Mouse (Mus musculus): ENCODE measurements at regions not wholly inside any gene's neighbourhood (a gene's known extent, or its start where the extent isn't known, plus 50 kb on each side); places are given as distances from the start of the nearest gene placed in this dataset.
A peak's percentile ranks its signal among the peaks of the same experiment; 100 is the strongest.

DNA sequence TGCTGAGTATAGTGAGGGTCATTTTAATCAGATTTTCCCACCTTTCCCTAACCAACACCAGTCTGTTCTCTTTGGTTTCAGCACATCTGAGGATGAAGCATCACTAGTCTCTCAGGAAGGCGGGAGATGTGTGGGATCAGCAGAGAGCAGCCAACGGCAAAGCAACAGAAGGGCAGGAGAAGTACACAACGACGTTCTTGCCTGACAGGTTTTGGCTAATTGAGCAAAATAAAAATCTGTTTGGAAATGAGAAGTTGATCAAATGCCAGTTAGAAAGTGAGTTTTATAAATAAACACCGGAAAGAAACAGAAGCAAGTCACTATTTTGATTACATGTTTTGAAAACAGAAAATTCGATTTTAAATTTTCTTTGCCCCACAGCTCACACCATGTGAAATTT is 161.4 kb upstream of the Hs3st3a1 start:
- Histone ChIP-seq H3K27me3 (ENCODE audit: control insufficient read depth, insufficient read depth, low read length) (no peaks in the 10 kb centered on the region), H3K9me3 (ENCODE audit: control insufficient read depth, low read length) (no peaks in the 10 kb centered on the region), H3K4me1 (ENCODE audit: control insufficient read depth, insufficient read depth, low read length) (no peaks in the 10 kb centered on the region), H3K4me2 (replicated peaks; ENCODE audit: low read depth, low read length, severe bottlenecking) (no peak overlapping the region), H3K36me3 (ENCODE audit: control insufficient read depth, insufficient read depth, low read length) (no peaks in the 10 kb centered on the region), H3K27ac (replicated peaks; ENCODE audit: low read depth, low read length) (no peak overlapping the region), H3K4me3 (replicated peaks; ENCODE audit: low read length) (no peak overlapping the region), H3K9ac (ENCODE audit: low read depth, low read length, severe bottlenecking) (no peak overlapping the region)
- TF ChIP-seq POLR2A (IDR thresholded peaks at IDR 0.05; ENCODE audit: borderline replicate concordance, extremely low read depth, insufficient read depth, insufficient read length): no peak
- WGBS: 84% methylated on average over 6 of the region's 6 CpGs
- ATAC-seq (ENCODE audit: low FRiP score, low read depth) (no peak), DNase-seq (ENCODE audit: low spot score) (no peak)

- WGBS: 92% methylated on average over 3 of the region's 3 CpGs
- H3K36me3 ChIP-seq (ENCODE audit: control insufficient read depth, insufficient read depth, low read length): no peaks in the 10 kb centered on the region
Observed at GRCm38 (mm10) chr11:64273214-64273613, 161.9 kb upstream of the Hs3st3a1 start.

DNA sequence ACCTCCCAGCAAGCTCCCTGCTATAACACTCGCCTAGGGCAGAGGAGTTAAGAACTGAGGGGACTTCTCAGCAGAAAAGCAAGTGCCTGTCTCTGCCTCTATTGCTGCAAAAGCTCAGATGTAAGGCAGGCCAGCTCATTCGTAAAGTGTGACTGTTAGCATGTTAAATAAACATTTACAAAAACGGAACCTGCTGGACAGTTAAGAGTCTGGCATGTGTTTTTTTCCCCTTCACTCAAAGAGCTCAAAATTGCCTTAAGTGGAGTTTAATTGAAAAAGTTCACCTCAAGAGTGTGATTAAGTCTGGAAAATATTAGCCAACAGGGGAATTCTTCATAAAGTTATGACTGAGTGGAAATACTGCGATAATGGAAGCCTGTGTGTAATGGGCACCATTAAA is 167.0 kb upstream of the Hs3st3a1 start:
- H3K36me3 ChIP-seq (ENCODE audit: control insufficient read depth, insufficient read depth, low read length): no peaks in the 10 kb centered on the region
- H3K4me1 ChIP-seq (ENCODE audit: control insufficient read depth, insufficient read depth, low read length): 0 out of 2 replicates have a peak, but pooled peaks cover 3% of the 10 kb centered on the region
- ATAC-seq (ENCODE audit: low FRiP score, low read depth) (no peak), DNase-seq (ENCODE audit: low spot score) (peak; percentile 43)
- H3K27me3 ChIP-seq (ENCODE audit: control insufficient read depth, insufficient read depth, low read length): no peaks in the 10 kb centered on the region
- H3K4me2 ChIP-seq (replicated peaks; ENCODE audit: low read depth, low read length, severe bottlenecking): no peak overlapping the region
- H3K9ac ChIP-seq (ENCODE audit: low read depth, low read length, severe bottlenecking): no peak overlapping the region
- WGBS: 27% methylated on average over 4 of the region's 4 CpGs
- TF ChIP-seq POLR2A (IDR thresholded peaks at IDR 0.05; ENCODE audit: borderline replicate concordance, extremely low read depth, insufficient read depth, insufficient read length): no peak
- H3K9me3 ChIP-seq (ENCODE audit: control insufficient read depth, low read length): no peaks in the 10 kb centered on the region
- 0 out of 2 replicates have a peak overlapping the region, but pooled peaks have one; percentile 22 for H3K27ac ChIP-seq (replicated peaks; ENCODE audit: low read depth, low read length)
- no peak overlapping the region for H3K4me3 ChIP-seq (replicated peaks; ENCODE audit: low read length)

More at GRCm38 (mm10) chr11:64273214-64273613, 161.9 kb upstream of the Hs3st3a1 start:
- Histone ChIP-seq H3K27me3 (ENCODE audit: control insufficient read depth, insufficient read depth, low read length) (no peaks in the 10 kb centered on the region), H3K9me3 (ENCODE audit: control insufficient read depth, low read length) (no peaks in the 10 kb centered on the region), H3K4me2 (replicated peaks; ENCODE audit: low read depth, low read length, severe bottlenecking) (no peak overlapping the region), H3K4me1 (ENCODE audit: control insufficient read depth, insufficient read depth, low read length) (no peaks in the 10 kb centered on the region), H3K9ac (ENCODE audit: low read depth, low read length, severe bottlenecking) (no peak overlapping the region), H3K4me3 (replicated peaks; ENCODE audit: low read length) (no peak overlapping the region), H3K27ac (replicated peaks; ENCODE audit: low read depth, low read length) (no peak overlapping the region)
- TF ChIP-seq POLR2A (IDR thresholded peaks at IDR 0.05; ENCODE audit: borderline replicate concordance, extremely low read depth, insufficient read depth, insufficient read length): no peak
- ATAC-seq (ENCODE audit: low FRiP score, low read depth) (no peak), DNase-seq (ENCODE audit: low spot score) (no peak)

DNA sequence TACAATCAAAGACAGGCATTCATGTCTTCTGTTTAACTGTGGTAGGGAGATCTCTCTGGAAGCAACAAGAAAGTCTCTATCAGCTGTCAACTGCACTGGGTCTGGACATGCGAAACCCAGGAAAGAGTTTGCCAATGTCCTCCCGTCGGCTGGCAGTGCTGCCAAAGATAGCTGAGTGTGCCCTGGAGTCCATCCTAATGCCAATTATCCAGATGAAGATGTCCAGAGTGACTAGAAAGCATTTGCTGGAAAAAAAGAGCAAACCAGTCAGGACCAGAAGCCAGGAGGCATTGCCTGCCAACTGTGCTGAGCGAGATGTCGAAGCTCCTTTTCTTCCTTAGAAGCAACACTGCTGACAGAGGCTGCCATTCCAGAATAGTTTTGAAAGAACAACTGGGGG is 167.6 kb upstream of the Hs3st3a1 start:
- 80% methylated on average over 5 of the region's 5 CpGs for WGBS
- Histone ChIP-seq H3K4me1 (ENCODE audit: control insufficient read depth, insufficient read depth, low read length) (0 out of 2 replicates have a peak, but pooled peaks cover 3% of the 10 kb centered on the region), H3K9me3 (ENCODE audit: control insufficient read depth, low read length) (no peaks in the 10 kb centered on the region), H3K27ac (replicated peaks; ENCODE audit: low read depth, low read length) (0 out of 2 replicates have a peak overlapping the region, but pooled peaks have one; percentile 22), H3K4me3 (replicated peaks; ENCODE audit: low read length) (no peak overlapping the region), H3K27me3 (ENCODE audit: control insufficient read depth, insufficient read depth, low read length) (no peaks in the 10 kb centered on the region), H3K4me2 (replicated peaks; ENCODE audit: low read depth, low read length, severe bottlenecking) (no peak overlapping the region), H3K36me3 (ENCODE audit: control insufficient read depth, insufficient read depth, low read length) (no peaks in the 10 kb centered on the region), H3K9ac (ENCODE audit: low read depth, low read length, severe bottlenecking) (no peak overlapping the region)
- no peak for ATAC-seq (ENCODE audit: low FRiP score, low read depth)
- DNase-seq (ENCODE audit: low spot score): no peak
- TF ChIP-seq POLR2A (IDR thresholded peaks at IDR 0.05; ENCODE audit: borderline replicate concordance, extremely low read depth, insufficient read depth, insufficient read length): no peak

DNA sequence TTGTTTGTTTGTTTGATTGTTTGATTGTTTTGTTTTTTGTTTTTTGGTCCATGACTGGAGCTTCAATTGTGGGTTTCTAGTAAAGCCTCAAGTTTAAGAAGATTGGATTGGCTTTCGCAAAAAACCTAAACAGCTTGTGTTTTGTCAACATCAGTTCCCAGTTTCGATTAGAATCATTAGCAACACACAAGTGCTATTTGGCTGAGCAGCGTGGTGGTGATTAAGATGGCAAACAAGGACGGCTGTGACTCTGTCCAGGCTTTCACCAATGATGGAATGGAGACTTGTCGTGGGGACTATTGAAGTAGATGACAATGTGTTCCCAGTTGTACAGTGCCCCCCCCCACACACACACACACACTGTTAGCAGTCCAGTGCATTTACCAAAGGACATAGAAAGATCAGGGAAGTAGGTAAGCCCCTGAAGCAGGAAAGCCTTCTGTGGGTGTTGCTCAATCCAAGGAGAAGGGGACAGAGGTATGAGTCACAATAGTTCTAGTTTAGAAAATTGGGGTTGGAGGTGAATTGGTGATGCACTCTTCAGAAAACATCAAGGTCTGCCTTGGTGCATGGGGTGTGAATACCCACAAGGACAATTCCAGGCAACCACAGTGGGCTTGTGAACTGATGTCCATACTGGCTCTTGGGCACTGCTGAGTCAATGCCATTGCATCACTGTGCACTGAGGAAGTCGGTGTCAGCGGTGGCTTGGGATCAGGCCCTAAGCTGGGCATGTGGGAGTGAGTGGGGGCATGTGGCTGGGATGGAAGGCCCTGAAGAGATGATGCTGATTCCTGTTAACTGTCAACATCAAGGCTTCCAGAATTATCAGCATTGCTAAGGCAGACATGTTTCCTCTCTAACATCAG is 174.5 kb upstream of the Cox10 start:
- Histone ChIP-seq H3K27ac (replicated peaks; ENCODE audit: low read depth, low read length) (no peak overlapping the region), H3K9me3 (ENCODE audit: control insufficient read depth, low read length) (no peaks in the 10 kb centered on the region), H3K4me2 (replicated peaks; ENCODE audit: low read depth, low read length, severe bottlenecking) (no peak overlapping the region), H3K4me3 (replicated peaks; ENCODE audit: low read length) (no peak overlapping the region), H3K9ac (ENCODE audit: low read depth, low read length, severe bottlenecking) (no peak overlapping the region), H3K27me3 (ENCODE audit: control insufficient read depth, insufficient read depth, low read length) (no peaks in the 10 kb centered on the region), H3K4me1 (ENCODE audit: control insufficient read depth, insufficient read depth, low read length) (no peaks in the 10 kb centered on the region), H3K36me3 (ENCODE audit: control insufficient read depth, insufficient read depth, low read length) (no peaks in the 10 kb centered on the region)
- ATAC-seq (ENCODE audit: low FRiP score, low read depth): no peak
- WGBS: 82% methylated on average over 7 of the region's 7 CpGs
- no peak for TF ChIP-seq POLR2A (IDR thresholded peaks at IDR 0.05; ENCODE audit: borderline replicate concordance, extremely low read depth, insufficient read depth, insufficient read length)
- no peak for DNase-seq (ENCODE audit: low spot score)
